Mouse (Mus musculus) cerebellum, adult 2 months (tissue): ENCODE data around the gene Syt3. TPM values are rescaled to one million over a fixed set of nuclear protein-coding genes. Genes with fewer than 3 reads are reported as not detected.

ENCODE experiments used
- DNase-seq, 2 experiments: peaks; one replicate each; pipeline ENCODE4 v3.0.0; 2021
- H3K27ac ChIP-seq: fragments of 200-500 bp; 2 replicates; pipeline ENCODE4 v1.5.1; 2012; ENCODE audit warnings: low read length, control low read depth, inconsistent platforms; ENCODE audit not compliant: insufficient read depth
- H3K27me3 ChIP-seq: fragments of 200-500 bp; 2 replicates; pipeline ENCODE4 v1.6.1; 2012; ENCODE audit warnings: inconsistent platforms, mild to moderate bottlenecking, low read length, moderate library complexity; ENCODE audit not compliant: control insufficient read depth, insufficient read depth
- H3K4me1 ChIP-seq: fragments of 200-500 bp; 2 replicates; pipeline ENCODE4 v1.6.1; 2011; ENCODE audit warnings: low read length; ENCODE audit not compliant: control insufficient read depth, insufficient read depth
- H3K4me3 ChIP-seq: fragments of 200-500 bp; replicated peaks from 2 replicates; pipeline ENCODE3; 2011; ENCODE audit warnings: mild to moderate bottlenecking, low read depth, low read length, control low read depth; ENCODE audit not compliant: insufficient read depth
- CTCF ChIP-seq: fragments of 200-500 bp; IDR thresholded peaks from 2 replicates; pipeline ENCODE4 v1.5.1; 2011; ENCODE audit warnings: low read depth, mild to moderate bottlenecking, control low read depth, low read length, moderate library complexity, borderline replicate concordance; ENCODE audit not compliant: insufficient read depth
- POLR2A ChIP-seq: fragments of 200-500 bp; IDR thresholded peaks from 2 replicates; pipeline ENCODE4 v1.6.1; 2011; ENCODE audit warnings: low read length, control low read depth, borderline replicate concordance; ENCODE audit not compliant: insufficient read depth
- WGBS: fragments of 180-500 bp; shearing (Covaris S2); methylation state at CpG from one replicate; pipeline ENCODE4 v1.1.7; 2018; 5-methylcytosine and 5-hydroxymethylcytosine counted together
- polyA plus RNA-seq: library from polyadenylated mRNA; depleted of rRNA; stranded (reverse); fragments of >200 nt; gene quantifications from 2 replicates; pipeline ENCODE4 v1.2.3, GENCODE M21; 2012

Gene Syt3
- polyA plus RNA-seq, 1 experiment = 125 TPM

DNA sequence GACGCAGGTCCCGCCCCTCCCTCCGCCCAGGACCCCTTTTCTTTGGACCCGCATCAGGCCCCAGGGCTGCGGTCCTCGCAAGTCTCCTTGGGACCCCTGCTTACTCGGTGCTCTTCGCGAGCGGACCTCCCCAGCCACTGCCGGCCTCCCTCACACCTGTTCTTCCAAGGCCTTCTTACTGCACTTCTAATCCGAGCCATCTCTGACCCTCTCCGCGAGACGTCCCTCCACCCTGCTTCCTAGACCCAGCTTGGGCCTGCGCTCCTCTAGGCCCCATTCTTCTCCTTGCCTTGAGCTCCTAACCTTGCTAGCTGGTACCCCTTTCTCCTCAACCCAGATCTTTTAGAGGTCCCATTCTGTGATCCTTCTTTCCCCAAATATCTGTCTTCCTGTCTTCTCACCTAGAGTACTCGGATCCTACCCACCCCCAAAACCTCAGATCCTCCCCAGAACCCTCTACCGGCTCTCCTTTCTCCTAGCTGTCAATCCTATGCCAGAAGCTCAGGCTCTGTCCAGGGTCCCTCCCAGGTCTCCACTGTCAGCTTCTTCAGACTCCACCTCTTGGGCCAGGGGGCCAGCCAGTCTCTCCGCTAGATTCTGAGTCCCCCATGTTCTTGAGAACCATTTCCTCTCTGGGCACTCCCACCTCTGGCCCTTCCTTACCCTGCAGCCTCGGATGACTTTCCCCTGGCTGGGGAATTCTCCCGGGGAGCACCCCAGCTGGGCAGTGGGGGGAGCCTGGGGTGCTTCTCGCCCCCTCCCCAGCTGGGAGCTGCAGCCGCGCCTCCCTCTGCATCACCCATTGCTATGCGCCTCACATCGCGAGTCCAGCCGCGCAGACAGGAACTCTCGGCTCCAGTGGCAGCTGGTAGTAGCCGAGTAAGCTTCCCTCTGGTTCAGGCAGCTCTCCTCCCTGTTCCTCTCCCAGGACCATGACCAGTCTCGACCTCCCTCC, 45.9 kb downstream of the Syt3 start:
- Histone ChIP-seq H3K27ac (peak overlapping the region; percentile 51), H3K27me3 (no peaks in the 10 kb centered on the region), H3K4me3 (peak overlapping the region; percentile 64), H3K4me1 (peaks cover 17% of the 10 kb centered on the region)
- 9% methylated on average over 32 of the region's 32 CpGs for WGBS
- TF ChIP-seq CTCF (no peak), POLR2A (no peak)
- peak; percentile 44 to 62 for DNase-seq

DNA sequence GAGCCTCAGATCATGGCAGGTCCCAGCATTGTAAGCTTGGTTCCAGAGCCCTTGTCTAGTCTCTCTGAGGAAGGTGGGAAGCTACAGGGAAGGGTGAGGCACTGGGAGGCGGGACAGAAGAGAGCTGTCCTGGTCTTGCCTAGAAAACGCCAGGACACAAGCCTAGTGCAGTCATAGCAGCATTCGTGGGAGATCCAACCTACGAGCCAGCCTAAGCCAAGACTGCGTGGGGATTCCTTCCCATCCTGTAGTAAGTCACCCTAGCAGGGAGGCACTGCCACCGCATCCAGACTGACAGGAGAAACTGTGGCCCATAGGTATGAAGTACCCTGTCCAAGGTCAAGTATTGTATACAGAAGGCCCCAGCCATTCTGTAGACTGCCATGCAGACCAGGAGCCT, 48.6 kb downstream of the Syt3 start:
- Histone ChIP-seq H3K4me3 (no peak overlapping the region), H3K27ac (no peak overlapping the region), H3K27me3 (no peaks in the 10 kb centered on the region), H3K4me1 (peaks cover 39% of the 10 kb centered on the region)
- WGBS = 63% methylated on average over 6 of the region's 6 CpGs
- TF ChIP-seq POLR2A (no peak), CTCF (no peak)
- DNase-seq = no peak

DNA sequence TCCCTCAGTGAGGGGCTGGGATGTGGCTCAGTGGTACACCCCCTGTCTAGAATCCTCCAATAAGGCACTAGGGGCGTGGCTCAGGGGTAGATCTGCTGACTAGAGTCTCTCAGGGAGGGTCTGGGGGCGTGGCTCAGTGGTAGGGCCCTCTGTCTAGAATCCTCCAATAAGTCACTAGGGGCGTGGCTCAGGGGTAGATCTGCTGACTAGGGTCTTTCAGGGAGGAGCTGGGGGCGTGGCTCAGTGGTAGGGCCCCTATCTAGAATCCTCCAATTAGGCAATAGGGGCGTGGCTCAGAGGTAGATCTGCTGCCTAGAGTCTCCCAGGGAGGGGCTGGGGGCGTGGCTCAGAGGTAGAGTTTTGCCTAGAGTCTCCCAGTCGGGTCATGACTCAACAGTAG, 49.5 kb downstream of the Syt3 start:
- Histone ChIP-seq H3K27me3 (no peaks in the 10 kb centered on the region), H3K27ac (no peak overlapping the region), H3K4me3 (no peak overlapping the region), H3K4me1 (peaks cover 44% of the 10 kb centered on the region)
- 33% methylated on average over 7 of the region's 7 CpGs for WGBS
- no peak for TF ChIP-seq CTCF
- no peak for TF ChIP-seq POLR2A
- DNase-seq = peak; percentile 22 to 29

DNA sequence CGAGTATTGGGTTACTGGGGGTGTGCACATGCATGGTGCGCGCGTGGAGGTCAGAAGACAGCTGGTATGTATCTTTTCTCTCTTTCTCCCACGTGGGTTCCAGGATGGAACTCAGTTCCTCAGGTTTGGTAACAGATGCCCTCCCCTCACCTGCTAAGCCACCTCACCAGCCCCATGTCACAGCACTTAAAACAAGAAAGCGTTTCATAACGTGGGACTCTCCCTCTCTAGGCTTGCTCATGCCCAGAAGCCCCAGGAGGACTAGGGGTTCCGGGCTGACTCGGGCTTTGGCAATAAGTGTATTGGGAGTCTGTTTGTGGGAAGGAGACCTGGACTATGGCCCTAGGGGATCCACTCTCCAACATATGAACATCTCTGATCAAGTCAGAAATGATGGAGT, 50.2 kb downstream of the Syt3 start:
- 78% methylated on average over 9 of the region's 9 CpGs for WGBS
- Histone ChIP-seq H3K4me1 (peaks cover 44% of the 10 kb centered on the region), H3K4me3 (no peak overlapping the region), H3K27ac (no peak overlapping the region), H3K27me3 (no peaks in the 10 kb centered on the region)
- DNase-seq = no peak
- TF ChIP-seq POLR2A (no peak), CTCF (no peak)

DNA sequence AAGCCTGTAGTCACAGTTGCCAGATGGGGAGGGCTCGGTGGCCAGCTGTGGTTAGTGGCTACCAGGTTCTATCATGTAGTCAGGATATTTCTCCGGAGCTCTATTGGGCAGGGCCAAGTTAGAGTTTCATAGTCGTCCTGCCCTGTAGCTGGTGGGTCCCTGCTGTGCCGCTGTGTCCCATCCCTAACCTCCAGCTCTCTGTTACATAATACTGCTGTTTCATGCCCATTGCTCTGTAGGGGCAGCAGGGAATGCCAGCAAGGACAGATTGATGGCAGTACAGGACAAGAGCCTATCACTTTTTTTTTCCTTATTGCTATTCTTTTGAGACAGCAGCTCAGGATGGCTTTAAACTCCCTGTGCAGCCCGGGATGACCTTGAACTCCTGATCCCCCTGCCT, 51.9 kb downstream of the Syt3 start:
- Histone ChIP-seq H3K27ac (peak overlapping the region; percentile 55), H3K27me3 (no peaks in the 10 kb centered on the region), H3K4me3 (no peak overlapping the region), H3K4me1 (peaks cover 53% of the 10 kb centered on the region)
- peak; percentile 75 to 83 for DNase-seq
- TF ChIP-seq POLR2A (no peak), CTCF (no peak)
- 23% methylated on average over 5 of the region's 5 CpGs for WGBS

DNA sequence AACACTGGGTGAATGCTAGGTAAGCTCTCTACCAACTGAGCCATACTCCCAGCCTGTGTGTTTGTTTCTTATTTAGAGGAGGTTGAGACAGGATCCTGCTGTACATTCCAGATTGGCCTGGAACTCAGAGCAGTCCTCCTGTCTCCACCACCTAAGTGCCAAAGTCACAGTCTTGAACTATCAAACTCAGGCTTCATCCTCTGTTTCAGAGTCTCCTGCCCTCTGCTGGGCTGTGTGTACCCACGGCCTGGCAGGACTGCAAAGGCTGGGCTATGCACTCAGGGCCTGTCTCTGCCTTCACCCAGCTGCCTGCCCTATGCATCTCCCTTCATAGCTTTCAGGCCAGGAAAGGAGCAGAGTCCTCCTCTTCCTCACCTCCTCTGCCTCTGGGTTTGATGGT, 52.4 kb downstream of the Syt3 start:
- Histone ChIP-seq H3K4me1 (peaks cover 52% of the 10 kb centered on the region), H3K27ac (peak overlapping the region; percentile 55), H3K4me3 (no peak overlapping the region), H3K27me3 (no peaks in the 10 kb centered on the region)
- whole genome bisulfite sequencing = 8% methylated on average over 1 of the region's 1 CpGs
- TF ChIP-seq CTCF = peak; percentile 58; the same call in 1 of the 2 replicates
- TF ChIP-seq POLR2A = no peak
- DNase-seq = peak; percentile 53 to 59

DNA sequence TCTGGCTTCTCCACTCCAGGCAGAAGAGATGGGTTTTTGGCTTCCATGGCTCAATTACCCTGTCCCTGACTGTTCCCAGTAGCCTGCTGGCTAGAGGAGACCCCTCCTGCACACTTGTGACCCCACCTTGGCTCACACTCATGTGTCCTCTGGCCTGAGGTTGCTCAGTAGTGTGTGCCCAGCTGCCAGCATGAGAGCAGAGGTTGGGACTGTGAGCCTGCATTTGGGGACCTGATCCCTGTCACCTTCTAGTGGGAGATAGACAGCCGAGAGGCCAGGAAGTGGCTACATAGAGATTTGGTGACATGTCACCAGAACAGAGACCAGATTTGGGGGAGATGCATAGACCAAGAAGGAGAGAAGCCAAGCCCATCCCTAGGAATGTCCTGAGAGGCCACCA, 53.3 kb downstream of the Syt3 start:
- Histone ChIP-seq H3K4me1 (peaks cover 51% of the 10 kb centered on the region), H3K27me3 (no peaks in the 10 kb centered on the region), H3K4me3 (no peak overlapping the region), H3K27ac (peak overlapping the region; percentile 46)
- TF ChIP-seq CTCF = no peak
- TF ChIP-seq POLR2A = no peak
- DNase-seq = no peak
- WGBS = 84% methylated on average over 1 of the region's 1 CpGs

DNA sequence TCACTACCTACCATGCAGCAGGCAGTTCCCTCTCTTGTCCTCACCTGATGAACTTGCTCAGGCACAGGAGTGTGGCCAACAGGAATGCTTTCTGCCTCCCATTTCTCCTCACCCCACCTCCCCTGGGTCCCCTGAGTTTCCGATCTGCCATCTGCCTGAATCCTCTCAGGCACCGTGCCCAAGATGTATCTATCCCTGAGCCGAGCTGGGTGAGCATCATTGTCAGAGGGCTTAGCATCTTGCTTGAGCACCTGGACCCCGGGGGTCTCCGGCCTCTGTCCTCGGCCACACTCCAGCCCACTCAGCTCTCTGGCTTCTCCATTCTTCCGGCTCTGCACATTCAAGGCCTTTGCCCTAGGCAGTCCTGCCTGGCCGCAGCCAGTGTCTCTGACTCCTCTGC, 54.0 kb downstream of the Syt3 start:
- TF ChIP-seq POLR2A = no peak
- TF ChIP-seq CTCF = no peak

More for the DNA sequence above, 54.0 kb downstream of the Syt3 start:
- Histone ChIP-seq H3K27ac (peak overlapping the region; percentile 46), H3K4me3 (no peak overlapping the region), H3K27me3 (no peaks in the 10 kb centered on the region), H3K4me1 (peaks cover 48% of the 10 kb centered on the region)
- DNase-seq = peak; percentile 73 to 81
- WGBS = 17% methylated on average over 8 of the region's 8 CpGs
